Comparison of ENCODE assay signal across 34 mouse cellular contexts in genomic region chr19:21481031-21481430, GRCm38 (mm10). TPM values are rescaled to one million over a fixed set of nuclear protein-coding genes. Genes with fewer than 3 reads are reported as not detected.
"Had no signal": no experiment of that assay in that cellular context is flagged by ENCODE, and none has a peak within 500 bp of the region (broad histone marks: within the 10 kb centered on the region; RNA-seq: fewer than 3 reads in every experiment).

No protein-coding gene starts in this region.

- H3K9ac ChIP-seq: heart, embryonic 12.5 days; heart, embryonic 13.5 days; heart, embryonic 15.5 days; hindbrain, embryonic 12.5 days; hindbrain, embryonic 13.5 days; hindbrain, embryonic 14.5 days; hindbrain, embryonic 15.5 days; intestine, embryonic 15.5 days; kidney, embryonic 15.5 days had no signal

- H3K4me2 ChIP-seq: heart, embryonic 11.5 days; heart, embryonic 12.5 days; heart, embryonic 13.5 days; heart, embryonic 15.5 days; hindbrain, embryonic 12.5 days; hindbrain, embryonic 13.5 days; hindbrain, embryonic 14.5 days; hindbrain, embryonic 15.5 days; intestine, embryonic 15.5 days; kidney, embryonic 15.5 days had no signal

- H3K36me3 ChIP-seq: heart, embryonic 10.5 days; heart, embryonic 12.5 days; heart, embryonic 13.5 days; heart, embryonic 15.5 days; hindbrain, embryonic 10.5 days; hindbrain, embryonic 12.5 days; hindbrain, embryonic 13.5 days; hindbrain, embryonic 15.5 days; intestine, embryonic 15.5 days; kidney, embryonic 15.5 days had no signal

- H3K4me1 ChIP-seq: heart, embryonic 10.5 days; heart, embryonic 12.5 days; heart, embryonic 13.5 days; heart, embryonic 15.5 days; hindbrain, embryonic 10.5 days; intestine, embryonic 15.5 days had no signal

- H3K9me3 ChIP-seq: heart, embryonic 10.5 days; heart, embryonic 12.5 days; heart, embryonic 13.5 days; heart, embryonic 15.5 days; hindbrain, embryonic 10.5 days; hindbrain, embryonic 12.5 days; hindbrain, embryonic 13.5 days; hindbrain, embryonic 15.5 days; intestine, embryonic 15.5 days; kidney, embryonic 15.5 days had no signal

- DNase-seq: heart, postnatal 10 days; heart, postnatal 14 days; heart, postnatal 36 days; heart, postnatal 4 days; kidney, adult 11 months; kidney, adult 18-20 months; kidney, adult 2 months; kidney, adult 8-10 months; kidney, adult 9 months; kidney, postnatal 10 days; kidney, postnatal 14 days; kidney, postnatal 25 days; kidney, postnatal 36 days; kidney, postnatal 4 days; layer of hippocampus, adult 9-11 months; layer of hippocampus, postnatal 36 days had no signal

- H3K27me3 ChIP-seq: heart, embryonic 12.5 days; heart, embryonic 13.5 days; heart, embryonic 15.5 days; hindbrain, embryonic 12.5 days; hindbrain, embryonic 13.5 days; hindbrain, embryonic 15.5 days; intestine, embryonic 15.5 days; kidney, embryonic 15.5 days had no signal

- H3K4me3 ChIP-seq: heart, embryonic 10.5 days; heart, embryonic 12.5 days; heart, embryonic 13.5 days; heart, embryonic 15.5 days; hindbrain, embryonic 10.5 days; hindbrain, embryonic 12.5 days; hindbrain, embryonic 13.5 days; hindbrain, embryonic 15.5 days; intestine, embryonic 15.5 days; kidney, embryonic 15.5 days had no signal

- H3K27ac ChIP-seq: heart, embryonic 10.5 days; heart, embryonic 13.5 days; heart, embryonic 15.5 days; hindbrain, embryonic 10.5 days; hindbrain, embryonic 12.5 days; hindbrain, embryonic 13.5 days; hindbrain, embryonic 14.5 days; hindbrain, embryonic 15.5 days; hindbrain, postnatal 0 days; intestine, embryonic 15.5 days; kidney, embryonic 15.5 days; kidney, postnatal 0 days had no signal

- ATAC-seq: hindbrain, embryonic 16.5 days; hindbrain, postnatal 0 days; inflammation-experienced regulatory T-cells, adult 6 months; intestine, embryonic 15.5 days; intestine, embryonic 16.5 days; intestine, postnatal 0 days had no signal

RNA-seq across cellular contexts. Expression of gene Gda, which starts 7.8 kb away (rescaled TPM):
- polyA plus RNA-seq: heart, embryonic 11.5 days; hindbrain, embryonic 10.5 days had no signal
